22 mouse cellular contexts compared by ENCODE assay signal in genomic region chr11:29448741-29449140, GRCm38 (mm10).
"Had no signal": no experiment of that assay in that cellular context is flagged by ENCODE, and none has a peak within 500 bp of the region (broad histone marks: within the 10 kb centered on the region; RNA-seq: fewer than 3 reads in every experiment).

No protein-coding gene starts in this region.

- H3K9ac ChIP-seq: limb, embryonic 12.5 days; limb, embryonic 15.5 days; liver, embryonic 14.5 days; liver, postnatal 0 days; lung, embryonic 14.5 days; midbrain, embryonic 12.5 days; midbrain, embryonic 15.5 days; neural tube, embryonic 12.5 days; neural tube, embryonic 15.5 days; stomach, embryonic 15.5 days had no signal

- H3K4me3 ChIP-seq: left cerebral cortex, adult 2 months; limb, embryonic 12.5 days; limb, embryonic 15.5 days; midbrain, embryonic 12.5 days; midbrain, embryonic 15.5 days; neural tube, embryonic 12.5 days; neural tube, embryonic 15.5 days; stomach, embryonic 15.5 days had no signal

- ATAC-seq: liver, postnatal 0 days; lung, postnatal 0 days; midbrain, embryonic 15.5 days had no signal

- H3K4me2 ChIP-seq: limb, embryonic 12.5 days; limb, embryonic 15.5 days; liver, embryonic 11.5 days; lung, embryonic 14.5 days; midbrain, embryonic 12.5 days; midbrain, embryonic 15.5 days; neural tube, embryonic 12.5 days; neural tube, embryonic 15.5 days; stomach, embryonic 15.5 days had no signal

- H3K9me3 ChIP-seq: limb, embryonic 12.5 days; limb, embryonic 15.5 days; midbrain, embryonic 12.5 days; midbrain, embryonic 15.5 days; neural tube, embryonic 12.5 days; neural tube, embryonic 15.5 days; stomach, embryonic 15.5 days had no signal

- H3K36me3 ChIP-seq: stomach, embryonic 15.5 days had no signal

- H3K27ac ChIP-seq: kidney, postnatal 0 days; left cerebral cortex, adult 2 months; limb, embryonic 12.5 days; limb, embryonic 15.5 days; liver, embryonic 14.5 days; macrophage; midbrain, embryonic 12.5 days; midbrain, embryonic 15.5 days; neural tube, embryonic 12.5 days; neural tube, embryonic 15.5 days; stomach, embryonic 15.5 days had no signal

- H3K4me1 ChIP-seq: limb, embryonic 12.5 days; limb, embryonic 15.5 days; midbrain, embryonic 12.5 days; midbrain, embryonic 15.5 days; neural tube, embryonic 12.5 days; neural tube, embryonic 15.5 days; stomach, embryonic 15.5 days had no signal

- DNase-seq: kidney, postnatal 25 days; layer of hippocampus, postnatal 36 days; left cerebral cortex, postnatal 4 days; liver, postnatal 0 days; lung, embryonic 14.5 days; retina, postnatal 1 day; right cerebral cortex, postnatal 25 days; spleen, adult 18-20 months; thymus, postnatal 25 days had no signal

- H3K27me3 ChIP-seq: limb, embryonic 12.5 days; limb, embryonic 15.5 days; midbrain, embryonic 12.5 days; midbrain, embryonic 15.5 days; neural tube, embryonic 12.5 days; neural tube, embryonic 15.5 days; stomach, embryonic 15.5 days had no signal
